Mouse (Mus musculus): ENCODE measurements at regions not wholly inside any gene's neighbourhood (a gene's known extent, or its start where the extent isn't known, plus 50 kb on each side); places are given as distances from the start of the nearest gene placed in this dataset.

- no peak for DNase-seq (ENCODE audit: low read depth, low spot score)
Observed at GRCm38 (mm10) chr7:51722420-51722819, 100.6 kb downstream of the Slc17a6 start.

GRCm38 (mm10) chr7:51723955-51724354 lies 102.1 kb downstream of the Slc17a6 start:
- DNase-seq (ENCODE audit: low read depth, low spot score): no peak

DNA sequence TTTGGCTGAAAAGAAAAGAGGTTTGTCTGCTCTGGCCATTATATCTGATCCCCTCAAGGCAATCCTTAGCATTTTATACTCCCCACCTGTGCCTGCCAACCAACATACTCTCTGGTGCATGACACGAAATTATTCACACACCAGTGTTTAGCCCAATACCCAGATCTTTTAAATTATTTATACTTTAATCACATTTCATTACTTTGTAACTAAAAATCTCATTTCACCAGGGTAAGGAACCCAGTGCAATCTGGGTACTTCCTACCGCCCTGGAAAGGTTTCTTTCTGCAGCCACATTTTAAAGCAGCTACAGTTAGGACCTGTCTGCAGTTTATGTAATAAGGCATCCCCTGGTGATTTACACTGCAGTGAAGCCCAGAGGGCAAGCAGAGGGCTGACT lies 114.5 kb downstream of the Slc17a6 start:
- peak; percentile 10 for DNase-seq (ENCODE audit: low read depth, low spot score)

GRCm38 (mm10) chr7:51739590-51739989 lies 117.8 kb downstream of the Slc17a6 start:
- no peak for DNase-seq (ENCODE audit: low read depth, low spot score)

DNA sequence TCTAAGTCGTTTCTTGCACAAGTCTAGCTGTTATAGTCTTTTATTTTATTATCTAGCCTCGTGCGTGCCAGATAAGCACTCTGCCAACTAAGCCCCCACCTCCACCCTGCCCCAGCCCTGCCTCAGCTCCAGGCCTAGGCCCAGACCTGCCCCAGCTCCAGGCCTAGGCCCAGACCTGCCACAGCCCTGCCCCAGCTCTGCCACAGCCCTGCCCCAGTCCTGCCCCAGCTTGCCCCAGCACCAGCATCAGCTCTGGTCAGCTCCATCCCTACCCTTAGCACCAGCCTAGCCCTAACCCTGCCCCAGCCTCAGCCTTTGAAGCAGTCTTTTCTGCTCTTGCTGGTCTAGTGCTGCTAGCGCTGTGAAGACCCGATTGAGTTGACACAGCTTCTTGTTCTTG lies 119.1 kb downstream of the Slc17a6 start:
- no peak for DNase-seq (ENCODE audit: low read depth, low spot score)

GRCm38 (mm10) chr7:51742720-51743119 lies 119.1 kb upstream of the Gas2 start:
- no peak for DNase-seq (ENCODE audit: low read depth, low spot score)

- no peak for DNase-seq (ENCODE audit: low read depth, low spot score)
Observed at GRCm38 (mm10) chr7:51745598-51745997, 116.2 kb upstream of the Gas2 start.

DNA sequence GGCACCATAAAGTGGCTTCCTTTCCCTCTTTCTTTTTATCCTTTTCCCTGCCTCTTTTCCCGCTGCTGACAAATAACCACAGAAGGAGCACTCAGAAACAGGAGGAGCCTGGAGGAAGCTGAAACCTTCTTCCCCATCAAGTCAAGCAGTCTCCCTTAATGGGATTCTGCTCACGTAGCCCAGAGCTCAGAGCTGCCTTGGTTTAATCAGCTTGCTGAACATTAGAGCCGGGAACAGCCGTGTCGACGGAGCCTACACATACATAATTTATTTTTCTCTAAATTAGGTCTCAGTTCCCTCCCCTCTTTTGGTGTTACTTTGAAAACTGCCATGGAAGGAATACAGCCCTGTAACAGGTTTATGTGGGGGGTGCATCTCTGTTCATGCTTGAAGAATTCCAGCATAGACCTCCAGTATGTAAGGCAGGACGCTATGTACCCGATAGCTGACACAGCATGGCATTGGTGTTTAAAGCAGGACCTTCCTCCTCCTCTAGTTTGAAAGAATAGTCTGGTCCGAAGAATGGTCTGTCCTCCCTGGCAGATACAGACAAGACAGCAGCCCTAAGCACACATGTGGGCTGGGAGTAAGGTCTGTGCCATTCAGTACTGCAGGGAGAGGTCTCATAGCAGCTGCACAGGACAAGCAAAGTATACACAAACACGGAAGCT lies 113.0 kb upstream of the Gas2 start:
- DNase-seq (ENCODE audit: low read depth, low spot score): peak; percentile 80

DNA sequence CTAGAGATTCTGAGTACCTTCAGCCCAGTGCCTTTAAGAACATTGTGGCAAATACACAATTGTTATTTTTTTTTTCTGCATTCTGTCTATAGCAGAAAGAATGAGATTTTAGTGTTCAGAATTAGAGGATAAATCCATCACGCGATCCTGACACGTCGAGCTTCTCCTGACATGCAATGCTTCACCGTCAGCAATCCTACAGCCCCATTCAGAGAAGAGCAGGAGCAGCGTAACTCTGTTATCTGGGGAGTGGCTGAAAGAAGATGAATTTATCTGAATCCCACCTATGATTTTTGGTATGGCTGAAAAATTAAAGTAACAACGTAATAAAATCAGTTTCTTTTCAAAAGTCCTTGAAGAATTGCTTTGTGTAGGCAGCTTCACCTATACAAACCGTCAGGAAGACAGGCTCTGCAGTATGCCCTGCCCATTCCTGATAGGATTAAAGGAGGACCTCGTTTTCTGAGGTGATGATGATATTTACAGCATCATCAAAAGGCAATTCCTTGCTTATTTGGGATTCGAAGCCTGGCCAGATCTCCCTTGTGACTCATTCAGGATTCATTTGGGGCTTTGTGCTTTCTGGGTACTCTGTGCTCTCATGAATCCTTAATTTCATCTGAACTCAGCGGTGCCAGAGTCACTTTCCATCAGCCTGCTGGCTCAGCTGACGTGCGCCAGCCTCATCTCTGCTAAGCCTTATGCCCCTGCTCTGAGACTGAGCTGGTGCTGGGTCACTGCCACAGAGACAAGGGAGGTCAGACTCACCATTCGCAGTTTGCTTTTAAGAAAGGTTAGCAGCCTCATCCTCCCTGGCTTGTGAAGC lies 112.3 kb upstream of the Gas2 start:
- peak; percentile 73 for DNase-seq (ENCODE audit: low read depth, low spot score)

DNA sequence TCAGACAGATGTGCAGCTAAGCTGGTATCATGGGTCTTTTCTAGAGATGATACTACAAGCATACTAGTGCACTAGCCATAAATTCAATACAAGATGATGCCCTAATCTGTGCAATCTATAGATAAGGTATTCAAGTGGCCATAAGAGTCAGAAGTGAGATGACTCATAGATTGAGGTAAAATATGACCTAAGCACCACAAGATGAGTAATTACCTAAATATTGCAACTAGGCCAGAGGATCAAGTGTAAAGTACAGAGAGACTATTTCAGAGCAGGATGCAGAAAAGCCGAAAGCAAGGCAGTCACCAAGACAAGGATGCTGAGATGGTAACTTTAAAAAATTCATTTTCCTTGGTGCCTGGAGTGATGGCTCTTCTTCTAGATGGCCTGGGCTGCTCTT lies 111.5 kb upstream of the Gas2 start:
- no peak for DNase-seq (ENCODE audit: low read depth, low spot score)

DNA sequence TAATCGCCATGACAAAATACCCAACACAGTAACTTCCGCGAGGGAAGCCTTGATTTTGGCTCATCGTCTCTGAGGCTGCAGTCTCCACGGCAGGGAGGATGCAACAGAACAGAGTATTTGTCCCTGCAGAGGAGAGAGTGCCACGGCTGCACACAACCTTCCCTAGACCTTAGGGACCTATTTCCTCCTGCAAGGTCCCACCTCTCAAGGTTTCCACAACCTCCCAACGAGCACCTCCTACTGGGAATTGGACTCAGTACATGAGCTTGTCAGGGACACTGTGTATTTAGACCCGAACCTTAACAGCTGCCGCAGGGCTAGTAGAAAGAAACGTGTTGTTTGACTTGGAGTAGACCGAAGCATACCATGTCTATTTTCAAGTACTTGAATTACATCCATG lies 108.8 kb upstream of the Gas2 start:
- DNase-seq (ENCODE audit: low read depth, low spot score): no peak

- DNase-seq (ENCODE audit: low read depth, low spot score): no peak
Observed at GRCm38 (mm10) chr7:51754208-51754888, 107.5 kb upstream of the Gas2 start.

GRCm38 (mm10) chr7:51756218-51756617 lies 105.6 kb upstream of the Gas2 start:
- no peak for DNase-seq (ENCODE audit: low read depth, low spot score)

DNA sequence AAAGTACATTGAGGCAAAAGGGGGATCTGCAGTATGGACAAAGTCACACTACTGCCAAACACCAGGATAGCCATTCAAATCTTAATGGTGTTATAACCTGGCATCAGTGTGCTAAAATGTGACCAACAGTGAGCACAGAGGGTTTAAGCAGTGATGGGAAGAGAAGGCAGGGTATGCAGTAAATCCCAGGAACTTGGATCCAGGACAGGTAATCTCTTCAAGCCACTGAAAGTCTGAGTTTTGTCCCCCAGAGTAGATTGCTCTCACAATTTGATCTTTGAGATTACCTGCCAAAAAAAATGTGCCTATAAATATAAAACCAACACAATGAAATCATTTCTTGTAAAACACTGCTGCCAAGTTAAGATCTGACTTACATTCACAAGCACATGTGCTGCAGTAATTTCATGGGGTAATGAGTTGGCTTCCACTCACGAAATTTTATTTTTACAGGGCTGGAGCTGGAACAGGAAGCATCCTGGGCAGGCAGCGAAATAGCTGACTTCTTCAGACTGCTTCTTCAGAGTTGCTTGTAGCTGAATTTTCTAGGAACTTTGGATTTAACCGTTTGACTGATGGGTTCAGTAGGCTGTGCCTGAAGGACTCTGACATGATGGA lies 102.2 kb upstream of the Gas2 start:
- DNase-seq (ENCODE audit: low read depth, low spot score): peak; percentile 46

DNA sequence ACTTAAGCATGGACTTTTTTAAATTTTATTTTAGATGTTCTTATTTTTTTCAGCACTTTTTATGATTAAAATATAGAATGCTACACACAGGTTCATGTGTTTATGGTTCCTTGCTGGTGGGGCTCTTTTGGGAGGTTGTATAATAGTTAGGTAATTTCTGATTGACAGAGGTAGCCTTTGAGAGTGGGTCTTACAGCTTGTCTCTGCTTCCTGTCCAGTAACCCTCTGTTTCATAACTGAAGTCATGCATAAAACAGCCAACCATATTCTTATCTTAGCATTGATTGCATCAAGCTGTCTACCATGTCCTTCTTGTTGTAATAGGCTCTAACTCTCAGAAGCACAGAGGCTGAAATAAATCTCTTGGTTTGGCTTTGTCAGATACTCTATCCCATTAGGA lies 94.7 kb upstream of the Gas2 start:
- DNase-seq (ENCODE audit: low read depth, low spot score): no peak

DNA sequence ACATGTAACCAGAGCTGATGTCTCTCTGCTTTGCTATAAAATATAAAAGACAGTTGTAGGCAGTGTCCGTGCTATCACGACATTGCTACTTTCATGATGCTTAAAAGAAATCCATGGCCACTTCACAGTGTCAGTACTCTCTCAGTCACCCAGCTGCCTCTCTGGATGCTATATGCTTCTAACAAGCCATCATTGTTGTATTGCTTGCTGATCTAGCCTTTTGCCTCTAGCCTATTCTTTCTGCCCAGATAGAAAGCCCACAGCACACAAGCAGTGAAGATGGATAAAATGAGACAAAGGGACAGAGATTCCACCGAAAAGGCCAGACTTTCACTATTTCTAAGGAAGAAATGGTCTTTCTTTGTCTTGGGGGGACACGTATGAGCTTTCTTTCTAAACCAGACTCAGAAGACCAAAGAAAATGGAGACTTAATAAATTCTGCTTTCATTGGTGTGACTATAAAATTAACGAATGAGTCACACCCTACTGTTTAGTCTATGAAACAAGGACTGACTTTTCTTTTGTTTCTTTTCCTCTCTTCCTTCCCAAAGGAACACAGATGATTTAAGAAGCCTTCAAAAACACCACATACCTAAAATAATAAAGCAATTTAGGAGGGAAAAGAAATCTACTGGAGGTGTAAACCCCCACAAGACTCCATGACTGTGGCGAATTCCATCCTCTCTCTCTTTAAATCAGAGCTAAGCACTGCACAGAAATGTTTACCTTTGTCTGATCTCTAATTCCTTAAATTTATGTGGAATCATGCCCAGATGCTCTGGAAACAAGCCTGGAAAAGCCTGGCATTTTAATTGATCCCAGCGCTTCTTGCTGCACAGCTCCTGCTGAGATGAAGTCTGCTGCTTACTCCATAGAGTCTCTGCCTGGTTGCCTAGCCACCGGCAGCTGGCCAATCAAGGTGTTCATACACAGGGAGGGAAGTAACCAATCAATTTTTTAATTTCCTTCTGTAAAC lies 89.6 kb upstream of the Gas2 start:
- DNase-seq (ENCODE audit: low read depth, low spot score): peak; percentile 77

- DNase-seq (ENCODE audit: low read depth, low spot score): no peak
Observed at GRCm38 (mm10) chr7:51775968-51776367, 85.8 kb upstream of the Gas2 start.

GRCm38 (mm10) chr7:51783070-51783776 lies 78.6 kb upstream of the Gas2 start:
- no peak for DNase-seq (ENCODE audit: low read depth, low spot score)

GRCm38 (mm10) chr7:51783923-51784686 lies 77.7 kb upstream of the Gas2 start:
- DNase-seq (ENCODE audit: low read depth, low spot score): peak; percentile 87
